Mouse (Mus musculus): Measurements from ENCODE around the gene Tbc1d30.

Tbc1d30 gene

DNA sequence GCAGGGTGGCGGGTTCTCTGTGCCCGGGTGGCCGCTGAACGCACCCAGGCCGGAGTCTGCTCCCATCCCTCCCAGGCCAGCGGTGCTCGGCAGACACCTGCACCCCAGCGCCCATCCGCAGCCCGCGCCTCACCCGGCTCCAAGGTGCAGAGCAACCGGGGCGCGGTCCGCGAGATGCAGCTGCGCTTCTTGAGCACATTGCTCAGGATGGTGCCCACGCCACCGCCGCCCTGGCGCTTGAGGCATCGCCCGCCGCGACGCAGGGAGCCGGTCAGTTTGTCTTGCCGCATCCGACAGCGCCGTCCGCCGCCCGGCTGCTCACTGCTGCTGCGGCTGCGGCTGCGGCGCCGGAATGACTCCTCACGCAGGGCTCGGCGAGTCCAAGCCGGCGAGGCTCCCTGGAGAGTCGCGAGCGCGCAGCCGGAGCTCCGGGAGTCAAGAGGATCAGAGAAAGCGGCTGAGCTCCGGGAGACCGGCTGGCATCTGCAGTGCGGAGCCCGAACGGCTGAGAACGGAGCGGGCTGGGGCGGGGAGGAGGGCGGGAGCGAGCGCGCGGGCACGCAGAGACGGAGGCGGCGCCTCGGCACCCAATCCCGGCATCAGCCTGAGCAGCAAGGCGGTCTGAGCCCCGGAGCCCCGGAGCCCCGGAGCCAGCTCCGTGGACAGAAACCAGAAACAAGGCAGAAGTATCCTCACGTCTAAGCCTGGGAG lies 40.4 kb downstream of the Tbc1d30 start:
- DNase-seq, result peak; percentile 72

DNA sequence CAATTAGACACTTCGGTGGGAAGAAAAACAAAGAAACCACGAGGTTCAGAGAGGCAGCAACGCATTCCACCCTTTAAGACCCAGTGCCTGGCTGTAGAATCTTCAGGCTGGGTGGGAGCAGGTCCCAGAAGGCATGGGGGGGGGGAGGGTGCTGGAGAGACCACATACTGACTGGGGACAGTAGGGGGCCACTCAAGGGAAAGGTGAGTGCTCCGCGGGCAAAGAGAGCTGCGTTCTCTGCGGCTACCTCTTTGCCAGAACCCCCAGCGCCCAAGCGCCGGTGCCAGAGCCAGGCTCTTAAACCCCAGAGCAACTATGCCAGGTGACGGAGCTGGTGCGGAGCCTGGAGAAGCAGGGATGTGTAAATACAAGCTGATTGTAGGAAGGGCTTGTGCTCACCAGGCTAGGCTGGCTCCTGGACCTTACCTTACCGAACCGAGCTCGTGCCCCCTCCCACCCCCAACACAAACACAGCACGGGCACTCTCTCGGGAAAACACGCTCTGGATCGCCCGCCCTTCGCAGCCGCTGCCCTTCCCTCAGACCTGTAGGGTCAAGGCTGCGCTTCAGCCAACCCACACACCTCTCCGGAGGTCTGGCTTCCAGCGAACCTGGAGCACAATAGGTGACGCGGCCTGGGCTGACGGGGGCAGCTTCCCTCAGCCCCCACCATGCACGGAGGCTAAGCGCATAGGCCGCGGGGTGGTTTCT lies 41.1 kb downstream of the Tbc1d30 start:
- no peak for DNase-seq

DNA sequence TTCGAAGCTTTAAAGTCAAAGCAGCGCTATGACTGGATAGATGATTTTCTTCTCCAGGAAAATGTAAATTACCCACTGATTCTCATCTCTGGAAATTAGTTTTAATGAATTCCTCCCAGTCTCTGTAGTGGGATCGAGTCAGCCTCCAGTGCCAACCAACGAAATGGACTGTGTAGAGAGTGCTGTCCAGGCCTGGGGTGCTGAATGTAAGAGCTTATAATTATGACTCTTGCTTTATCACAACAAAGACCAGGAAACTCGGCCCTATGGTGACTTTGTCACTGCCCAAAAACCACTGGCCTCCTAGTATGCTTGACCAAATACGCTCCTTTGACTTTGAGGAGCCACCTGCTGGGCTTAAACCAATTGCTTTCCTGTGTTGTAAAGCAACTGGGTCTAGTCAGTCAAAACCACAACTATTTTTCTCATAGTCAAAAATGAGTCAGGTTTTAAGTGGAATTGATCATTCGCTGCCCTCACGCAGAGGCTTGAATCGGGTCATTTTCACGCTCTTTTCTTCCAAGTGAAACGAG lies 41.9 kb downstream of the Tbc1d30 start:
- DNase-seq, result no peak

DNA sequence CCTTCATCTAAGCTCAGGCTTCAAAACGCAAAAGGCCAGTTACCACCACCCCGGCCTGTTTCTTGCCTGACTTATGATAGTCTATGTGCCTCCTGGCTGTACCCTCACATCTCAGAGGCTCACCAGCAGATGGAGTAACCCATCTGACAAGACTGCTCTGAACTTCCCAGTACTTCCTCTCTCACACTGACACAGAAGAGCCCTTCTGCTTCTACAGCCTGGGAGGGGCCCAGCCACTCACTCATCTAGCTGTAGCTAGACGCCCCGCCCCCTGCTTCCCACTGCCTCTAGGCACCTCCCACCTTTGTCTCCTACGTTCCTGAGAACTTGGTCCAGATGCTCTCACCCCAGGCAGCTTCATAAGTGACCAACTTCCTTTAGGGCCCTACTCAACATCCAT lies 45.6 kb downstream of the Tbc1d30 start:
- peak; percentile 52 for DNase-seq

DNA sequence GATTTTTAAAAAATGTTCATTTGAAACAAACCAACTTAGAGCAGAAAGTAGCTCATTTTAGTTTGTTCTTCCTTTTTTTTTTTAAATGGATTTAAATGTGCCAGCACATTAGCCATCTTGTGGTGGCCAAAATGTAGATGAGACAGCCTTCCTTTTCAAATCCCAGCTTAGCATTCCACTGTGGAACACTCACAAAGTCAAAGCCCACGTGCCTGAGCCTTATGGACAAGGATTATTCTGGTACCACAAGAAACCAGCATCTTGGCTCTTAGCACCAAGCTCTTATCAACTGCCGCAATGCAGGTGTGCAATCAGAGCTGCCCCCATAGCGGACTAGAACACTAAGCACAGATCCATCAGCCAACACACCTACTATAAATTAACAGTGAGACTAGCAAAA lies 47.5 kb downstream of the Tbc1d30 start:
- no peak for DNase-seq

DNA sequence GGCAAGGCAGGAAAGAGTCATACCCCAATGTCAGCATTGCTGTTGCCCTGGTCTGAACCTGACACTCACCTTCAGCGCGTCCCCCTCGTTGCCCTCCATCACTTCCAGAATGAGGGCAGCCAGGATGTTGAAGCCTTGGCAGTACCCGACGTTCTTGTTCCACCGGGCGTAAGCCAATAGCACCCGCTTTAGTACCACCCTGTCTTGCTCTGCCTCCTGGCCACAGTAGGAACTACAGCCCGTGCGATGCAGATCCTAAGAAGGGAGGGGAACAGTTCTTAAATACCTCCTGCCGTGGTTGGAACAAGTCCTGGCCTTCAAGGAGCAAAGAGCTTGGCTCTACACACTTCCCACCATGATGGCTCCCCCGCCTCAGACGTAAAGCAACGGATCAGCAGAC lies 49.2 kb downstream of the Tbc1d30 start:
- peak; percentile 65 for DNase-seq

DNA sequence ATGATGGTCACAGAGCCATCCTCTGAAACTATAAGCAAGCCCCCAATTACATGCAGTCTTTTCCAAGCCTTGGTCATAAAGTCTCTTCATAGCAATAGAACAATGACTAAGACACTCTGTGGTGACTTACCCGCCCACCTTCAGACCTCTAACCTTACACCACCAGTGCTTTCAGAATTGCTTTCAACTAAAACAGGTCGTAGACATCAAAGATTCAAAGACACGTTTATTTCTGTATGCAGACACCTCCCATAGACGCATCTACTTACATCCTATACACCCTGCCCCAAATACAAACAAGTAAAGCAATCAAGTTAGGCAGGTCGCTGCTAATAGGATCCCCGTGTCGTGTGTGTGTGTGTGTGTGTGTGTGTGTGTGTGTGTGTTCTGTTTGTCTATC lies 50.4 kb downstream of the Tbc1d30 start:
- no peak for DNase-seq

DNA sequence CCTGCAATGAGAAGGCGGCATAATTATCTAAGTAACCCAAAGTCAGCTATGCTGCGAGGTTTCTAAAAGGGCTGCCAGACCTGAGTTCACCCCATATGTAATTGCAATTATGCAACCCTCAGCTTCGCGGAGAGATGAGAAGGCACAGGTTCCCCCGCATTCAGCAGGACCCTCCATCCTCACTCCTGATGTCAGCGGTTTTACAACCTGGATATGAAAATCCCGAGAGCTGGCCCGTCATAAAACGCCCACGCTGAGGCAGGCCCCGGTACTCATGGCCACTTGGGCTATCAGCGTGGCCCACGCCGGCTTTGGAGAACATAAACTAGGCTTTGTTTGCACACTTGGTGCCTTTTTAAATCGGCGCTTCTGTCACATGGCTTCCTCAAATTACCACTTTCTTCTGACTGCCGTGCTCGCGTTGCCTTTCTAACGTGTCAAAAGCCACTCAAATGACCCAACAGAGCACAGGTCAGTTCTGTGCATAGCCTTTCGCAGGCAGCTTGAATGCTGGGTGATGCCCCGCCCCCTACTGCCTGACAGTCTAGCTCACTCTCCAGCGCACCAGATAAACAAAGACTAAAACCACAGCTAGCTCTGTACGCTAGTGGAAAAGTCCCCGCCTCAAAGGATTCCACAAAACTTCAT lies 53.9 kb downstream of the Tbc1d30 start:
- peak; percentile 53 for DNase-seq

DNA sequence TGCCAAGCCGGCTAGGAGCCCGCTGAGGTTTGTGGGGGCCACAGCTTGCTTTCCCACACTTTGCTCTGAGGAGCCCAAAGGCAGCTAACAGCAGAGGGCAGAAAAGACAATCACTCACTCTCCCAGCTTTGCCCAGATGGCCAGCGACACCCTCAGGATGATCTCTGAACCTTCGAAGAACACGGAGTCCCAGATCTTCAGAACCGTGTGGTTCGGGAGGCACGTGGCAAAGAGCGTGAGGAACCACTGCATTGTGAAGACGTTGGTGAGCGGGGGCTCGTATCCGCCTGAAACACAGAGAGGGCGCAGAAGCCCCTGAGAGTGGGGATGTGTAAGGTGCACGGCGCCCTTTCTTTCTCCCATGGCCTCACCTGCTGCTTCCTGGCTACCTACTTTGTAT lies 56.6 kb downstream of the Tbc1d30 start:
- DNase-seq, result no peak

DNA sequence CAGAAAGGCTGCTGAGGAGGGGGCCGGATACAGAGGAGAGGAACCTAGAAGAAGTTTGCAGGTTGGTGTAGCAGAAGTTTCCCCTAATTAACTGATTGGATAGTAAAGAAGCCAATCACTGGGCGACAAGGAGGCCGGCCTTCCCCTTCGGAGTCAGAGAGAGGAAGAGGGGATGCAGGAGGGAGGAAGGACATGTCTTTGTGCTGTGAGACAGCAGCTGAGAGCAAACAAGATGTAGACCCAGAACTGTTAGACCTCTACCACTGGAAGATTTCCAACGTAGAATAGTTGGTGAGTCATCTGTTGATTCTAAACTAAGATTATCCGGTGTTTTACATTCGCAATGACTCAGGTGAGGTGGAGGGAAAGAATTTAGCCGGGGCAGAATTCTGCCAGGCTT lies 57.2 kb downstream of the Tbc1d30 start:
- no peak for DNase-seq

DNA sequence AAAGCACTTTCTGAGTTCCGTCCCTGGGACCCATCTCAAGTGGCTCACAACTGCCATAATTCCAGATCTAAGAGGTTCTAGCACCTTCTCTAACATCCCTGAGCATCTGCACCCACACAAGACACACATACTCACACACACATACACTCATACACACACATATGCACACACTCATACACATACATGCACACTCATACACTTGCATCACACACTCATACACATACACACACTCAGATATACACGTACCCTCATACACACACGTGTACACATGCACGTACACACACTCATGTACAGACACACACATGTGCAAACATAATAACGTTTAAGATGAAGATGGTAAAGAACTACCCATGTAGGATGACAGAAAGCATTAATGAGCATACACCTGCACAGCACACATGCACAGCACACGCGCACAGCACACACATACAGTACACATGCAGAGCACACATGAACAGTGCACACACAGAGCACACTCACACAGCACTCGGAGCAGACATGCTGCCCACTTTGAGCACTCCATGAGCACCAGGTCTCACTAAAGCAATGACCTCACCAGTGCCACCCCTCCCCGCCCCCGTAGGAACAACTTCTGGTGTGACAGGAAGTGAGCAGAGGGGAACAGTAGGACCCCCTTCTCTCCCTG lies 59.7 kb downstream of the Tbc1d30 start:
- DNase-seq, result no peak

DNA sequence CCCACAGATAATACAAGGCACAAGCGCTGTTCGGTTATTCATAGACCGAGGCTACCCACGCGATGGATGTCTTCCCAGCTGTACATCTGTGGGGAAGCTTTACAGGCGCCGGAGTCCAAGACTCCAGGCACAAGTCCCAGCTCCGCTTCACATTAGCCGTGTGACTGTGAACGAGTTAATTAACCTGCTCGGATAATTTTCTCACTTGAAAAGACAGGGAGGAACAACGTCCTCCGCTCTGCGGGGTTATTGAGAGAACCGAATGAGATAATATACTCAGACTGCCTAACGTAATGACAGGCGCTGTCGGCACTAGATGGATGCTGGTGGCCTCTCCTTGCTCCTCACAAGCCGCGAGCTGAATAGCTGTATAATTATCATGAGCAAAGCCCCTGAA lies 60.4 kb downstream of the Tbc1d30 start:
- DNase-seq, result no peak

DNA sequence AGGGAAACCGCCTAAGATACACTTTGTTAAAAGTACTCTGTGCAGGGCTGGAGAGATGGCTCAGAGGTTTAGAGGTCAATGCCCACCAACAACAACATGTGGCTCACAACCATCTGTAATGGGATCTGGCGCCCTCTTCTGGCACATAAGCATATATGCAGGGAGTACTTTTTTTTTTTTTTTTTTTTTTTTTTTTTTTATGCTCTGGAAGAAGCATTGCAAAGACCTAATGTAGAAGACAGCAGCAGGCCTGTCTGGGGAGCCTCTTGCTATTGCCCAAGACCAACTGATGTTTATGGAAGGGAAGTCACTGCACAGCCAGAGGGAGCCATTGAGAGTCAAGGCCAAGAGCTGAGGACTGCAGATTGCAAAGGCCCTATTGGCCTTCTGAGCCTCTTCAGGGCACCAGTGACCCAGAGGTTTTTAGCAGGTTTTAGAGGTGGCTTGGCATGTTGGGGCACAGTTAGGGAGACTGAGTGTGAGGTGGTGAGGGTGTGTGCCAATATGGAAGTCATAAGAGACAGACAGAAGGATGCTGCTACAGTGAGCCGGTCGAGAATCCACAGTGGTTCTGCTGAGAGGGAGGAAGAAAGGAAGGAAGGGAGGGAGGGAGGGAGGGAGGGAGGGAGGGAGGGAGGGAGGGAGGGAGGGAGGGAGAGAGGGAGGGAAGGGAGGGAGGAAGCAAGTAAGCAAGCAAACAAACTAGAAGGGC lies 61.0 kb downstream of the Tbc1d30 start:
- peak; percentile 28 for DNase-seq

DNA sequence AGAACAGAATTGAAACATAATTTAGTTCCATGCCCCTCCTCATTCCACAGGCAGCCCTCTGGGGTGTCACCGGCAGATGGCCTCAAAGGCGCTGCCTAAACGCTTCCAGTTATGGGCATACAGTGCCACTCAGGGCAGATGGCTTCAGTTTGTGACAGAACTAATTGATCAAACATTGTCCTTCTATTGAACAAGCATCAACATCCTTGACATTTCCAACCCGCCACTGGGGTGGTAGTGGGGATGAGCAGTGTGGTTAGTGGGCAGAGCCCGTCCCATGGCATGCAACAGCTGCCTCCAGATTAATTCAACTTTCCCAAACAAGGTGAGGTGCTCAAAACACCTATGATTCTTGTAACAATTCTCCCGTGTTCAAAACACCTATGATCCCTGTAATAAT lies 68.2 kb downstream of the Tbc1d30 start:
- DNase-seq, result peak; percentile 37

DNA sequence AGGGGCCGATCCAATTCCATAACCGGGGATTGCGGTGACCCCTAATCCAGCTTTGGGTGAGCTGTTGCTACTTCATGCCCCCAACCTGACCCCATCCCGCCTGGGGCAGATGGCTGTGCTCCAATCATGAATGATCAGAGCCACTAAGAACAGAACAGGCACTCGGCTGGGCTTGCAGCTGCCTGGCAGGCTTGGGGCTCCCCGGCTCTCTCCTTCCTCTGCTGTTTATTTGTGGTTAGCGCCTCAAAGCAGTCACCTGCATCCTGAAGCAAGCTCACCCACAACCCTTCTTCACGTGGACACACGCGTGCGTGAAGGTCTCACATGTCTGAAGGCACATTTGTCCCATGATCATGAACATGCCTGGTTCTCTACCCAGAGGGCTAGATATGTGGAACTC lies 68.6 kb downstream of the Tbc1d30 start:
- peak; percentile 61 for DNase-seq

DNA sequence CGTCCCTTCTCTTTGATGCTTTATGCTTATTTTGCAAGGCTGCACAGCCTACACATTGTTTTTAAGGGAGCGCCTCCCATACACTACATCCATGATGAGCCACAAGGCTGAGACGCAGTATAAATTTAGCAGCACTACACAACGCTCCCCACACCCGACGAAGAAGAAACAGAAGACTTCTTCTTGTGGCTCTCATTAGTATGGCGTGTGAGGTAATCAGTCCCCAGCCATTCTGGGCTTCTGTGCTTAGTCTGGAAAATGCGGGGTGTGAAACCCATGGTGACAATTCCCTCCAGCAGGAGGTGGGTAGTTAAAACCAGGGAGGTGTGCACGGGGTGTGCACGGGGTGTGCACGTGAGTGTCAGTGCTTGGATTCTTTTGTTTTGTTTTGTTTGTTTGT lies 70.1 kb downstream of the Tbc1d30 start:
- no peak for DNase-seq

DNA sequence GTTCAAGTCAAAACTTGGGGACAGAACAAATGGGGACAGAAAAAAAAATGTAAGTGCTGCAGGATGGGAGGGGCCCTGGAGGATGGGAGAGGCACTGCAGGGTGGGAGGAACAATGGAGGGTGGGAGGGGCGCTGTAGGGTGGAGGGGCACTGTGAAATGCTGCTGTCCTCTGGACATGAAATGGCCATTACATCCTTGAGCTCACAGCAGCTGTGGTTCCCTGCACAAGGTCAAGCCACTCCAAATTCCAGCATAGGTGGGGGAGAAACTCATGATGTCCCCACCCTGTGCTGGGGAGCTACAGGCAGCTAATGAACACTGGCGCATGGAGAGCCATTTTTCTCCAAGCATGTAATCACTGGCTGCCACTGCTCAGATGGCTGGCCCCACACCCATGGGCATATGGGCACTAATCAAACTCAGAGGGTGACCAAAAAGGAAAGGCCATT lies 74.0 kb downstream of the Tbc1d30 start:
- DNase-seq, result no peak

DNA sequence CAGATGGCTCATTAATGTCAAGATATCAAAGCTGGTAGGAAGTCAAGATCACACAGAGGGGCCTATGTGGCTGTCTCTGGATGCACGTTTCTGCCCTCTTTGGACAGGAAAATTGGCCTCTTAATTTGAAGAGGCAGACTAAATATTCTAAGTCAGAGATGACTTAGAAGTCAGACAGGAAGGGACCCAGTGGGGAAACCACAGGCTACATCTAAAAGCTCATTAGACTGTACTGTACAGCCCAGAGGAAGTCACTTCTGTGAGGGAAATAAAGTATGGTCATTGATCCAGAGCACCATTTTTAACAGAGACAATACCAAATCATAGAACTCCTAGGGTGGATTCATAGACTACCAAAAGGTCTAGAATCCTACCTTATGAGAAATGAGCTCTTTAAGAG lies 76.1 kb downstream of the Tbc1d30 start:
- DNase-seq, result no peak

DNA sequence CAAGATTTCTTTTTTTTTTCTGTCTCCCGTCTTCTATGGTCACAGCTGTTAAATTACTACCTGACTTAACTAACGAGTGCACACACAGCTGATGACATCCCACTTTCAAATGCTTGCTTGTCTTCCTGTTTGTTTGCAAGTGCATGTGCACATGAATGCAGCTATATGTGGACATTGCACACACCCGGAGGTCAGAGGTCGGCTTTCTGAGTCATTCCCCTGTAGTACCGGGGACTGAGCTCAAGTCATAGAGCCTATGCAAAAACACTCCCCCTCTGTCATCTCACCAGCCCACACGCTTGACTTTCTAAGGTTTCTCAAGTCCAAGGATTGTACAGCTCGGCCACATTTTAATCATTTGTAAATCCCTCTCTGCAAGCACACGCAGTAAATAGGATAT lies 80.1 kb downstream of the Tbc1d30 start:
- no peak for DNase-seq

DNA sequence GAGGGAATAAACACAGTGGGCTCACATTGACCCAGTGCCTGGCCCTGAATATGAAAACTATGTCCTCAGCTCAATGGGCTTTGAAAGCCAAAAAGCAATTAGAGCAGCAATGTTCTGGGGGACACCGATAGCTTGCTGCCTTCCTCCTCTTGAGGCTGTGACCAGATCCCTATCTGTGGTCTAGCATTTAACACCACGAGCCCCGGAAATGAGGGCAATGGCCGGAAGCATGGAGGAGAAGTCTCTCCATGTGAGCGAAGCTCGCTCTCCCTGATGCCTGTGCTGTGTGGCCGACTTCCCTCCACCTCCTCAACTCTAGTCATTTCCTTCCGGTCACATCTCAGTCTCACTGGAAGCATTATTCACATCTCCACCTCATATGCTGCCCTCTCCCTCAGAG lies 82.3 kb downstream of the Tbc1d30 start:
- DNase-seq, result no peak

DNA sequence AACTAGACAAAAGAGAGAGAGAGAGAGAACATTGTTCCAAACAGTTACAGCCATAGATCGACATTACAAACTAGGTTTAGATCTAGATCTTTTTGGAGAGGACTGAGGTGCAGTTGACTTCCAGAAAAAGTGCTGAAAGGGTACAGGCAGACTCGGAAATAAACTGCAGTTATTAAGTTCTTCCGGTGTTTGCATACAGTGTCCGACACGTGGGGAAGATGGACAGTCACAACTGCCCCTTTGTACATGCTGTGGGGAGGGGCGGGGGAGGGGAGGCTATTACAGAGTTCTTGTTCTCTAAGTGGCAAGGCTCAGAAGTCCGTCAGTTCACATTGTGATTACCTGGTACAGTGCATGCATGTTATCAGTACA lies 86.9 kb downstream of the Tbc1d30 start:
- no peak for DNase-seq

DNA sequence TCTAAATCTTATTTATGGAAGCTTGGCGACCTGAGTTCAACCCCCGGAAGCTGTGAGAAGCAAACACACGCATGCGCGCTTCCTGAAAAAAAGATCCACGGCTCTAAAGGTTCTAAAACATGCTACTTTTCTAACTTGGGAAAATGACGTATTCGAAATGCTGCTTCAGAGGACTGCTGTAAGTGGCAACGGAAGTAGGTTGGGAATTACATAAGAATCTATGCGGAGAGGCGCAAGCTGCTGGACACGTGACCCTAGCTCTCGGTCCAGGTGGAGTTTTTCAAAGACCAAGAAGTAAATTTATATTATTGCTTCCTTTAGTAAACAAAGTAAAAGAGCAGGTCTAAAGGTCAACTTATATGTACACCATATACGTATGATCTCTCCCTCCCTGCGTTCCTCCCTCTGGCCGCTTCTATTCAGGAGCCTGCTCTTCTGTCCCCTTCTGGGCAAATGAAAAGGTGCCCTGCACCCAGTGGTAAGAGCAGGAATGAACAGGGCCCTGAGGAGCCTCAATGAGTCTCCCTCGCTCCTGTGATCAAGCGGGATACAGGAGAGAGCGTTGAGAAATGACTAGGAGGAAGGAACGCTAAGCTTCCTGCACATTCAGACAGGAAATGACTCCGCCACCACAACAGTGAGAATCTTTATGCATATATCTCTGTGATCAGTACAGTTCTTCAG lies 87.4 kb downstream of the Tbc1d30 start:
- DNase-seq, result peak; percentile 38
